Mouse (Mus musculus) heart, adult 11 months (tissue): Measurements from ENCODE around the gene Ppia.

ENCODE experiments used
- DNase-seq: peaks from one replicate; pipeline ENCODE4 v3.0.0; 2022

The Ppia gene

GRCm38 (mm10) chr11:6443102-6443501, 27.9 kb downstream of the Ppia start:
- no peak for DNase-seq

GRCm38 (mm10) chr11:6443727-6444076, 28.5 kb downstream of the Ppia start:
- no peak for DNase-seq

- DNase-seq, result peak; percentile 100
Measured at GRCm38 (mm10) chr11:6444077-6444853, 29.0 kb downstream of the Ppia start, which contains the start of gene H2afv. Gene H2afv (minus strand): TSS chr11:6444443.

GRCm38 (mm10) chr11:6445441-6445840, 30.2 kb downstream of the Ppia start:
- DNase-seq, result peak; percentile 71

- peak; percentile 72 for DNase-seq
Measured at GRCm38 (mm10) chr11:6445951-6446350, 30.7 kb downstream of the Ppia start.

GRCm38 (mm10) chr11:6447493-6447892, 32.2 kb downstream of the Ppia start:
- peak; percentile 77 for DNase-seq

GRCm38 (mm10) chr11:6448155-6448554, 32.9 kb downstream of the Ppia start:
- DNase-seq, result peak; percentile 61

- DNase-seq, result peak; percentile 23
Measured at GRCm38 (mm10) chr11:6456083-6456482, 40.8 kb downstream of the Ppia start.

GRCm38 (mm10) chr11:6463159-6463837, 48.1 kb downstream of the Ppia start:
- peak; percentile 52 for DNase-seq

GRCm38 (mm10) chr11:6465122-6465521, 49.9 kb downstream of the Ppia start:
- peak; percentile 83 for DNase-seq

- DNase-seq, result peak; percentile 80
Measured at GRCm38 (mm10) chr11:6468541-6468940, 53.3 kb downstream of the Ppia start.
